In the genomic region with DNA sequence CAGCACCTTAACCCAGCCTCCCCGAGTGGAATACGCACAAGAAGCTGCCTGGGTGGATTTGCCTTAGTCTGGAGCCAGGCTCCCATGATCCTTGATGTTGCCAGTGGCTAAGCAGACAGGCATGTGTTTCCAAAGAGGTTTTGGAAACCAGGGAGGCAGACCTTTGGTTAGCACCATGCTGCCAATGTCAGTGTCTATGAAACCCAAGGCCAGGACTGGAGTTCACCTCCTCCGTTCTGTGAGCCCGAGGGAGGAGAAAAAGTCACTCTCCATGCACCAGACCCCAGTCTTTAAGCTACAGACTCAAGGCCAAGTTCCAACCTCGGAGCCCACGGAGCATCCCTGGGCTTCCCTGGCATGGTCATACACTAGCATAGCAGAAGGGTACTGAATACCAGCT, we compare ENCODE assay signal across 3 mouse cellular contexts.
"Had no signal": no experiment of that assay in that cellular context is flagged by ENCODE, and none has a peak within 500 bp of the region (broad histone marks: within the 10 kb centered on the region; RNA-seq: fewer than 3 reads in every experiment).

No protein-coding gene starts in this region.

- DNase-seq: liver, embryonic 13.5 days; thymus, adult 18-20 months; thymus, postnatal 36 days had no signal
